Mouse (Mus musculus): Measurements from ENCODE around the gene Mettl24. TPM values are rescaled to one million over a fixed set of nuclear protein-coding genes. Genes with fewer than 3 reads are reported as not detected.

Gene Mettl24
- polyA plus RNA-seq, 1 experiment, result 0.98 TPM

- no peaks in the 10 kb centered on the region for H3K36me3 ChIP-seq (ENCODE audit: control insufficient read depth, insufficient read depth, low read length)
- TF ChIP-seq POLR2A (IDR thresholded peaks at IDR 0.05; ENCODE audit: control insufficient read depth, low read depth, low read length) (no peak), CTCF (IDR thresholded peaks at IDR 0.05; ENCODE audit: control insufficient read depth, insufficient read depth, insufficient replicate concordance, low read depth, low read length) (no peak)
Measured at GRCm38 (mm10) chr10:40840086-40840485, 157.0 kb downstream of the Mettl24 start.

GRCm38 (mm10) chr10:40843841-40844240 is 160.8 kb downstream of the Mettl24 start:
- Histone ChIP-seq H3K36me3 (ENCODE audit: control insufficient read depth, insufficient read depth, low read length) (no peaks in the 10 kb centered on the region; the same call in 1 of the 2 replicates), H3K4me3 (ENCODE audit: control insufficient read depth, low read depth, low read length) (no peak overlapping the region)

More at GRCm38 (mm10) chr10:40840086-40840485, 157.0 kb downstream of the Mettl24 start:
- H3K4me3 ChIP-seq (ENCODE audit: control insufficient read depth, low read depth, low read length), result no peak overlapping the region
- H3K27me3 ChIP-seq (ENCODE audit: control insufficient read depth, insufficient read depth, low read length), result no peaks in the 10 kb centered on the region
- H3K4me1 ChIP-seq (ENCODE audit: control insufficient read depth, insufficient read depth, low read length), result no peaks in the 10 kb centered on the region
- no peak overlapping the region for H3K27ac ChIP-seq (ENCODE audit: control insufficient read depth, insufficient read depth, low read depth, low read length)

GRCm38 (mm10) chr10:40844546-40844945 is 161.5 kb downstream of the Mettl24 start:
- TF ChIP-seq CTCF (IDR thresholded peaks at IDR 0.05; ENCODE audit: control insufficient read depth, insufficient read depth, insufficient replicate concordance, low read depth, low read length) (no peak), POLR2A (IDR thresholded peaks at IDR 0.05; ENCODE audit: control insufficient read depth, low read depth, low read length) (no peak)
- H3K36me3 ChIP-seq (ENCODE audit: control insufficient read depth, insufficient read depth, low read length), result no peaks in the 10 kb centered on the region; the same call in 1 of the 2 replicates
- no peaks in the 10 kb centered on the region for H3K4me1 ChIP-seq (ENCODE audit: control insufficient read depth, insufficient read depth, low read length)
- H3K27me3 ChIP-seq (ENCODE audit: control insufficient read depth, insufficient read depth, low read length), result no peaks in the 10 kb centered on the region
- no peak overlapping the region for H3K4me3 ChIP-seq (ENCODE audit: control insufficient read depth, low read depth, low read length)
- no peak overlapping the region for H3K27ac ChIP-seq (ENCODE audit: control insufficient read depth, insufficient read depth, low read depth, low read length)

More at GRCm38 (mm10) chr10:40843841-40844240, 160.8 kb downstream of the Mettl24 start:
- H3K27me3 ChIP-seq (ENCODE audit: control insufficient read depth, insufficient read depth, low read length), result no peaks in the 10 kb centered on the region
- H3K4me1 ChIP-seq (ENCODE audit: control insufficient read depth, insufficient read depth, low read length), result no peaks in the 10 kb centered on the region
- TF ChIP-seq CTCF (IDR thresholded peaks at IDR 0.05; ENCODE audit: control insufficient read depth, insufficient read depth, insufficient replicate concordance, low read depth, low read length) (no peak), POLR2A (IDR thresholded peaks at IDR 0.05; ENCODE audit: control insufficient read depth, low read depth, low read length) (no peak)
- 0 out of 2 replicates have a peak overlapping the region, but pooled peaks have one; percentile 5 for H3K27ac ChIP-seq (ENCODE audit: control insufficient read depth, insufficient read depth, low read depth, low read length)

DNA sequence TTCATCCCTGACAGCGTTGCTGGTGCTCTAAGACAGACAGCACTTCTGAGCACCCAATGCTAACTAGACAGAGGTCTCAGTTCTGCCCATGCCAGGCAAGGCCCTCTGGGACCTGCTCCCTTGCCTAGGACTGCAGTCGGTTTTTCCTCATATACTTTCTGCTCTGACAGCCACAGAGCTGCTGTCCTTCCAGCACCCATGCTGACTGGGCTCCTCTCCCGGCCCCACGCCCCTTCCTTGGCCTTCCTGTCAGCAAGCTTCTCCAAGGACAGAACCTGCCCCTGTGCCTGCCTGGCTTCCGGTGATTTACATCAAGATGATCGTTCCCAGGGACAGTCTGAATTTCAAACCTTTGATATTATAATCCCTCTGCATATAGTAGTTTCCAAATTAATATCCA is 162.5 kb downstream of the Mettl24 start:
- Histone ChIP-seq H3K4me1 (ENCODE audit: control insufficient read depth, insufficient read depth, low read length) (no peaks in the 10 kb centered on the region), H3K27me3 (ENCODE audit: control insufficient read depth, insufficient read depth, low read length) (no peaks in the 10 kb centered on the region), H3K36me3 (ENCODE audit: control insufficient read depth, insufficient read depth, low read length) (no peaks in the 10 kb centered on the region; the same call in 1 of the 2 replicates), H3K4me3 (ENCODE audit: control insufficient read depth, low read depth, low read length) (no peak overlapping the region), H3K27ac (ENCODE audit: control insufficient read depth, insufficient read depth, low read depth, low read length) (no peak overlapping the region)
- TF ChIP-seq POLR2A (IDR thresholded peaks at IDR 0.05; ENCODE audit: control insufficient read depth, low read depth, low read length) (no peak), CTCF (IDR thresholded peaks at IDR 0.05; ENCODE audit: control insufficient read depth, insufficient read depth, insufficient replicate concordance, low read depth, low read length) (no peak)

DNA sequence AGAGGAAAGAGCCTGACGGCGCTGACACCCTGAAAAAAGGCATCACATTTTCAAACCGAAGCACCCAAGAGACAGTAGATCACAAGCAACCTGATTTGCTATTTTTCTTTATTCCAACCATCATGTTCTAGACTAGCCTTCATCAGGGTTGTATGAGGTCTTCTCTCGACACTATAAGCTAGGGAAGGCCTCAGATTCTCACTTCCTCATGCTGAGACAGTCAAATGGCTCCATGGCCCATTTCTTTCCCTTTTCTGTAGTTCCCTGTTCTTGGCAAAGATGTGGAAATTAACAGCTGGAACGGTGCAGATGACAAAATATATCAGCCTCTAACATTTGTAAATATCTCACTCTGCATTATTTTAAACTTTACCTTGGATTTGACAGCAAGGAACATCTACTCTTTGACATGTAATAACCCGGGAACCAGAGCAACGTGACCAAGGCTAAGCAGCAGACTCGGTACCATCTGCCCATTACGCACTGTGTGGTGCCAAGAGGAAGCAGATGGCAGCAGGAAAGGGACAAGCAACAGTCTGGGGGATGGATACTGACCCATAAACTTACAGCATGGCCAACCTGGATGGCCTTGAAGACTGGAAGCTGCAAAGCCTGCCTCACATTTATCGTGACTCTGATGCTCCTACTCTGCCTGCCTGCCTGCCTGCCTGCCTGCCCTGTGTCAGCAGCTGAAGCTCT is 164.2 kb downstream of the Mettl24 start:
- Histone ChIP-seq H3K27ac (ENCODE audit: control insufficient read depth, insufficient read depth, low read depth, low read length) (no peak overlapping the region), H3K36me3 (ENCODE audit: control insufficient read depth, insufficient read depth, low read length) (no peaks in the 10 kb centered on the region; the same call in 1 of the 2 replicates), H3K27me3 (ENCODE audit: control insufficient read depth, insufficient read depth, low read length) (no peaks in the 10 kb centered on the region), H3K4me3 (ENCODE audit: control insufficient read depth, low read depth, low read length) (no peak overlapping the region), H3K4me1 (ENCODE audit: control insufficient read depth, insufficient read depth, low read length) (no peaks in the 10 kb centered on the region)
- TF ChIP-seq POLR2A (IDR thresholded peaks at IDR 0.05; ENCODE audit: control insufficient read depth, low read depth, low read length) (no peak), CTCF (IDR thresholded peaks at IDR 0.05; ENCODE audit: control insufficient read depth, insufficient read depth, insufficient replicate concordance, low read depth, low read length) (no peak)

DNA sequence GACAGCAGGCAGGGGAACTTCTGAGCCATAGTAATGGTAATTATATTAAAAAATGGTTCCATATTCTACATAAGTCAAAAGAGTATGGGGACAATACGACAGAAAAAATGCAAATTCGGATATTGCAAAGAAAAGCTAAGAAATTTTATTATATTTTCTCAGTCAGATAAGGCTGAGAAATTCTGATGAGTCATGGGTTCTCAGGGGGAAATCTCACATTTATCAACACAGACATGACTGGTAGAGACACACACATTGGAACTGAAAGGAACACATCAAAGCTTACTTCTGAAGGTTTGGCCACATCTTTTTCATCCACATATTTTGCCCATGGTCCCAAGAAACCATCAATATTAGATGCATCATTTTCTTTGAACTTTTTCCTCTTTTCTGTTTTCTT is 167.6 kb downstream of the Mettl24 start:
- no peaks in the 10 kb centered on the region for H3K27me3 ChIP-seq (ENCODE audit: control insufficient read depth, insufficient read depth, low read length)
- no peak overlapping the region for H3K27ac ChIP-seq (ENCODE audit: control insufficient read depth, insufficient read depth, low read depth, low read length)
- TF ChIP-seq CTCF (IDR thresholded peaks at IDR 0.05; ENCODE audit: control insufficient read depth, insufficient read depth, insufficient replicate concordance, low read depth, low read length) (no peak), POLR2A (IDR thresholded peaks at IDR 0.05; ENCODE audit: control insufficient read depth, low read depth, low read length) (no peak)
- no peaks in the 10 kb centered on the region for H3K4me1 ChIP-seq (ENCODE audit: control insufficient read depth, insufficient read depth, low read length)
- no peaks in the 10 kb centered on the region; the same call in 1 of the 2 replicates for H3K36me3 ChIP-seq (ENCODE audit: control insufficient read depth, insufficient read depth, low read length)
- H3K4me3 ChIP-seq (ENCODE audit: control insufficient read depth, low read depth, low read length), result no peak overlapping the region

DNA sequence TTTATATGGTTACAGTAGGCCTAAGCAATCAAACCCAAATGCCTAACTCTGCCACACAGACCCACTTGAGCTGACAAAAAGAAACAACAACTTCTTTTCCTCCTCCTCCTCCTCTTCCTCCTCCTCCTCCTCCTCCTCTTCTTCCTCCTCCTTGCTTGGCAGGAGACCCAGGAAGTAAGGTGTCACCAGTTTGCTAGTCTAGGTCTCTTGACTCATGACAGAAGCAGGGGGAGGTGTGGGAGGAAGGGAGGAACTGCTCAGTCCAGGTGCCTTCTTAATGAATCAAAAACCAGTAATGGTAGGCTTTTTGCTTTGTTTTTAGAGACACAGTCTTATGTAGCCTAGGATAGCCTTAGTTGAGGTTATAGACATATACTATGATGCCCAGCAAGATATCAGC is 168.1 kb downstream of the Mettl24 start:
- no peaks in the 10 kb centered on the region for H3K4me1 ChIP-seq (ENCODE audit: control insufficient read depth, insufficient read depth, low read length)
- no peak overlapping the region for H3K27ac ChIP-seq (ENCODE audit: control insufficient read depth, insufficient read depth, low read depth, low read length)
- no peaks in the 10 kb centered on the region for H3K36me3 ChIP-seq (ENCODE audit: control insufficient read depth, insufficient read depth, low read length)
- TF ChIP-seq POLR2A (IDR thresholded peaks at IDR 0.05; ENCODE audit: control insufficient read depth, low read depth, low read length) (no peak), CTCF (IDR thresholded peaks at IDR 0.05; ENCODE audit: control insufficient read depth, insufficient read depth, insufficient replicate concordance, low read depth, low read length) (no peak)
- H3K27me3 ChIP-seq (ENCODE audit: control insufficient read depth, insufficient read depth, low read length), result no peaks in the 10 kb centered on the region
- no peak overlapping the region for H3K4me3 ChIP-seq (ENCODE audit: control insufficient read depth, low read depth, low read length)
